In genomic region chr2:3171774-3172173, GRCm38 (mm10) we compare ENCODE assay signal across 11 mouse cellular contexts. TPM values are rescaled to one million over a fixed set of nuclear protein-coding genes. Genes with fewer than 3 reads are reported as not detected.
DNase-seq lines count a peak whose midpoint lies in the region; ATAC-seq and TF ChIP-seq lines count a peak whose summit lies in the region.
"Had no signal": no experiment of that assay in that cellular context is flagged by ENCODE, and none has a peak within 500 bp of the region (broad histone marks: within the 10 kb centered on the region; RNA-seq: fewer than 3 reads in every experiment).

No protein-coding gene starts in this region.

- H3K27ac ChIP-seq in limb, embryonic 15.5 days: peak overlapping the region; percentile 68
- no peak overlapping the region for H3K27ac ChIP-seq in limb, embryonic 10.5 days
- peak overlapping the region; percentile 12; the same call in 1 of the 2 replicates for H3K27ac ChIP-seq in bone marrow macrophage, adult 2 months (ENCODE audit: insufficient read depth, low read depth, low read length)
- no peak overlapping the region for H3K27ac ChIP-seq in hindbrain, embryonic 16.5 days (ENCODE audit: low read depth, low read length)
- H3K27ac ChIP-seq: forebrain, embryonic 12.5 days; kidney, postnatal 0 days; neural tube, embryonic 12.5 days had no signal

- no peak overlapping the region for H3K9ac ChIP-seq in limb, embryonic 15.5 days
- H3K9ac ChIP-seq in hindbrain, embryonic 16.5 days (ENCODE audit: low read depth, low read length): no peak overlapping the region
- H3K9ac ChIP-seq: forebrain, embryonic 12.5 days; neural tube, embryonic 12.5 days had no signal

- H3K36me3 ChIP-seq in limb, embryonic 15.5 days: no peaks in the 10 kb centered on the region
- no peaks in the 10 kb centered on the region for H3K36me3 ChIP-seq in limb, embryonic 10.5 days
- no peaks in the 10 kb centered on the region for H3K36me3 ChIP-seq in hindbrain, embryonic 16.5 days (ENCODE audit: control insufficient read depth, insufficient read depth, low read length)
- H3K36me3 ChIP-seq: forebrain, embryonic 12.5 days; neural tube, embryonic 12.5 days had no signal

- no peak for TF ChIP-seq CTCF in bone marrow macrophage, adult 2 months (IDR thresholded peaks at IDR 0.05; ENCODE audit: low read depth, low read length)

- no peak for DNase-seq in limb, embryonic 10.5 days (ENCODE audit: low spot score)
- peak; percentile 45 for DNase-seq in heart, postnatal 4 days
- no peak for DNase-seq in adrenal gland, postnatal 25 days
- DNase-seq: embryo, embryonic 11 days had no signal

- H3K4me3 ChIP-seq in limb, embryonic 15.5 days: no peak overlapping the region
- no peak overlapping the region for H3K4me3 ChIP-seq in limb, embryonic 10.5 days
- H3K4me3 ChIP-seq in bone marrow macrophage, adult 2 months (ENCODE audit: insufficient read depth, low read length): no peak overlapping the region
- no peak overlapping the region for H3K4me3 ChIP-seq in hindbrain, embryonic 16.5 days (ENCODE audit: low read length)
- H3K4me3 ChIP-seq: forebrain, embryonic 12.5 days; neural tube, embryonic 12.5 days had no signal

- H3K4me2 ChIP-seq in limb, embryonic 15.5 days: no peak overlapping the region
- H3K4me2 ChIP-seq in hindbrain, embryonic 16.5 days (ENCODE audit: low read length): no peak overlapping the region
- H3K4me2 ChIP-seq: forebrain, embryonic 12.5 days; neural tube, embryonic 12.5 days had no signal

- no peak for TF ChIP-seq POLR2A in bone marrow macrophage, adult 2 months (IDR thresholded peaks at IDR 0.05; ENCODE audit: borderline replicate concordance, low read depth, low read length)

- H3K27me3 ChIP-seq in limb, embryonic 15.5 days: no peaks in the 10 kb centered on the region
- no peaks in the 10 kb centered on the region for H3K27me3 ChIP-seq in limb, embryonic 10.5 days (ENCODE audit: low read depth, poor library complexity, severe bottlenecking)
- no peaks in the 10 kb centered on the region for H3K27me3 ChIP-seq in hindbrain, embryonic 16.5 days (replicated peaks; ENCODE audit: control insufficient read depth, insufficient read depth, low read length)
- H3K27me3 ChIP-seq: forebrain, embryonic 12.5 days; neural tube, embryonic 12.5 days had no signal

- ATAC-seq in limb, embryonic 15.5 days (ENCODE audit: insufficient number of reproducible peaks, low FRiP score, low TSS enrichment, low read depth): no peak
- peak; percentile 65; the same call in 1 of the 2 replicates for ATAC-seq in granulocyte monocyte progenitor cell, adult 5-6 weeks (replicated peaks; ENCODE audit: poor library complexity, severe bottlenecking)
- no peak for ATAC-seq in hindbrain, embryonic 16.5 days

- H3K4me1 ChIP-seq in limb, embryonic 15.5 days: peaks cover 10% of the 10 kb centered on the region
- no peaks in the 10 kb centered on the region for H3K4me1 ChIP-seq in limb, embryonic 10.5 days
- H3K4me1 ChIP-seq in bone marrow macrophage, adult 2 months (ENCODE audit: control insufficient read depth, insufficient read depth, low read length): 0 out of 2 replicates have a peak, but pooled peaks cover 2% of the 10 kb centered on the region
- H3K4me1 ChIP-seq in hindbrain, embryonic 16.5 days (ENCODE audit: control insufficient read depth, insufficient read depth, low read depth, low read length): peaks cover 30% of the 10 kb centered on the region

- WGBS in limb, embryonic 15.5 days: 53% methylated on average over 3 of the region's 3 CpGs
- 67% methylated on average over 3 of the region's 3 CpGs for WGBS in limb, embryonic 10.5 days
- 63% methylated on average over 3 of the region's 3 CpGs for WGBS in hindbrain, embryonic 16.5 days

- H3K9me3 ChIP-seq in limb, embryonic 15.5 days: no peaks in the 10 kb centered on the region
- no peaks in the 10 kb centered on the region for H3K9me3 ChIP-seq in limb, embryonic 10.5 days (replicated peaks)
- H3K9me3 ChIP-seq in hindbrain, embryonic 16.5 days (ENCODE audit: control insufficient read depth, low read length): no peaks in the 10 kb centered on the region
- H3K9me3 ChIP-seq: forebrain, embryonic 12.5 days; neural tube, embryonic 12.5 days had no signal

RNA-seq across cellular contexts. Expression of gene Fam171a1, which starts 57.8 kb away (rescaled TPM):
- polyA plus RNA-seq in limb, embryonic 15.5 days (2015; fragmentation: Nextera tagmentation; extraction: Ambion mirVana): 30.4 and 32.9 TPM in 2 replicates
- polyA plus RNA-seq in limb, embryonic 10.5 days (2016; fragmentation: Nextera tagmentation; extraction: Ambion mirVana): 35.8 and 40.7 TPM in 2 replicates
- 0.32 and 0.35 TPM in 2 replicates for polyA plus RNA-seq in bone marrow macrophage, adult 2 months (2012; ENCODE audit: insufficient read depth, insufficient read length, missing spikeins)
- 2.0 and 5.0 TPM in 2 replicates for total RNA-seq in granulocyte monocyte progenitor cell, adult 5-6 weeks (2014; fragmentation: Nextera tagmentation)
- total RNA-seq in granulocyte monocyte progenitor cell, adult 5-6 weeks (2017): 3.3 and 3.5 TPM in 2 replicates
- total RNA-seq in heart, postnatal 4 days (2021): 10 to 100 TPM; 36.0 to 36.5 TPM
- 37.4 and 51.0 TPM in 2 replicates for polyA plus RNA-seq in hindbrain, embryonic 16.5 days (2015; fragmentation: Nextera tagmentation; extraction: Ambion mirVana)
- total RNA-seq in adrenal gland, postnatal 25 days (2021): 27.7 and 33.6 TPM in 2 replicates

Comparison
In these comparisons a context has a peak if more than half of its experiments do, and no peak if none do; other contexts are left out.
1. H3K27ac ChIP-seq: peak in limb, embryonic 15.5 days (single experiment) and bone marrow macrophage, adult 2 months (single experiment); none in limb, embryonic 10.5 days (single experiment) and hindbrain, embryonic 16.5 days (single experiment).
2. RNA of gene Fam171a1, which starts 57.8 kb away (polyA plus RNA-seq): 35.8 to 40.7 TPM in limb, embryonic 10.5 days, 37.4 to 51.0 TPM in hindbrain, embryonic 16.5 days and 30.4 to 32.9 TPM in limb, embryonic 15.5 days; 0.32 to 0.35 TPM in bone marrow macrophage, adult 2 months; every median in the first group is over 10 times any median in the second.